Mouse (Mus musculus): ENCODE results near the gene Cpped1. TPM values are rescaled to one million over a fixed set of nuclear protein-coding genes. Genes with fewer than 3 reads are reported as not detected.

The Cpped1 gene
- total and polyA plus RNA-seq, 2 experiments from 2014 or later = 33.6 to 53.5 TPM

DNA sequence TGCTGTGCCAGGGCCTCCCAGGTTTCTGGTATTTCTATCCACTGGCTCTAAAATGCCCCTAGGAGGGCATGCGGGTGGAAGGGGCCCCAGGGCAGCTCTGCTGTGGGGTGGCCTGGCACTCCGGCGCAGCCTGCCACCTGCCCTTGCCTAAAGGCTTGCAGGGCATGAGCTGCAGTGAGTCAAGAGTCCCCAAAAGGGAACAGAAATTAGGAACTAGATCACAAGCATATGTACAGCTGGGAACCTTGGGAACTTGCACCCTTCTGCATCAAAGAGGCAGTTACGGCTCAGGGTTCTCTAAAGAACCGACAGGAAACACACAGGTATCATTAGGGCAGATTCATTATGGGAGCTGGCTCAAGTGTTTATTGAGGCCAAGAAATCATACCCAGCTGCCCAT, 34.0 kb downstream of the Cpped1 start:
- 89% methylated on average over 5 of the region's 5 CpGs for WGBS
- TF ChIP-seq CTCF (IDR thresholded peaks at IDR 0.05; ENCODE audit: low read depth) (no peak), EP300 (IDR thresholded peaks at IDR 0.05; ENCODE audit: low read depth) (no peak)
- no peak overlapping the region for H3K9ac ChIP-seq (replicated peaks; ENCODE audit: low read depth, low read length)

DNA sequence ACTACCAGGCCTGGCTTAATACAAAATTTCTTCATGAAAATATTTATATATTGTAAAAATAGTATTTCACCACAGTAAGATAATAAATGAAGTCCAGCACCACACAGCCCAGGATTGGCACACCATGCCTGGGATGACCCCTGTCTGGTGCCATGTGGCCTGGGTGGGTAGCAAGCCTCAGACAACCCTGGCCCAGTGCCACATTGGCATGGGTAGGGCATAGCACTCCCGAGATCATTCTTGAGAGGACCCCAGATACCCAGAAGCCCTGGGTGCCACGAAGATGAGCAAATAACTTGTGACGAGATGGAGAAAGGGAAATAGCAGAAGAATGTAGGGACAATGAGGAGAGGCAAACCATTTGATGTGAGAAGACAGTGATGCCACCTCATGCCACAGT, 36.0 kb downstream of the Cpped1 start:
- Histone ChIP-seq H3K4me3 (ENCODE audit: low read depth, low read length) (no peak overlapping the region), H3K27ac (ENCODE audit: low read depth) (no peak overlapping the region), H3K4me1 (ENCODE audit: control insufficient read depth, insufficient read depth) (no peaks in the 10 kb centered on the region), H3K27me3 (ENCODE audit: control insufficient read depth, insufficient read depth, low read length) (no peaks in the 10 kb centered on the region), H3K9me3 (replicated peaks; ENCODE audit: control insufficient read depth, low read length) (no peaks in the 10 kb centered on the region), H3K4me2 (ENCODE audit: low read depth, low read length) (no peak overlapping the region), H3K9ac (replicated peaks; ENCODE audit: low read depth, low read length) (no peak overlapping the region), H3K36me3 (replicated peaks; ENCODE audit: control insufficient read depth, insufficient read depth, low read length) (peaks cover 37% of the 10 kb centered on the region; the same call in 1 of the 2 replicates)
- ATAC-seq (ENCODE audit: insufficient read depth, low read depth) (no peak), DNase-seq (ENCODE audit: low spot score) (no peak)
- TF ChIP-seq CTCF (IDR thresholded peaks at IDR 0.05; ENCODE audit: low read depth) = no peak
- TF ChIP-seq EP300 (IDR thresholded peaks at IDR 0.05; ENCODE audit: low read depth) = no peak
- 82% methylated on average over 3 of the region's 3 CpGs for WGBS

More for the DNA sequence above, 34.0 kb downstream of the Cpped1 start:
- peaks cover 40% of the 10 kb centered on the region; the same call in 1 of the 2 replicates for H3K36me3 ChIP-seq (replicated peaks; ENCODE audit: control insufficient read depth, insufficient read depth, low read length)
- H3K9me3 ChIP-seq (replicated peaks; ENCODE audit: control insufficient read depth, low read length) = no peaks in the 10 kb centered on the region
- ATAC-seq (ENCODE audit: insufficient read depth, low read depth) = no peak
- no peak overlapping the region for H3K4me3 ChIP-seq (ENCODE audit: low read depth, low read length)
- H3K4me1 ChIP-seq (ENCODE audit: control insufficient read depth, insufficient read depth) = no peaks in the 10 kb centered on the region
- no peak overlapping the region for H3K27ac ChIP-seq (ENCODE audit: low read depth)
- DNase-seq (ENCODE audit: low spot score) = no peak
- no peak overlapping the region for H3K4me2 ChIP-seq (ENCODE audit: low read depth, low read length)
- no peaks in the 10 kb centered on the region for H3K27me3 ChIP-seq (ENCODE audit: control insufficient read depth, insufficient read depth, low read length)

DNA sequence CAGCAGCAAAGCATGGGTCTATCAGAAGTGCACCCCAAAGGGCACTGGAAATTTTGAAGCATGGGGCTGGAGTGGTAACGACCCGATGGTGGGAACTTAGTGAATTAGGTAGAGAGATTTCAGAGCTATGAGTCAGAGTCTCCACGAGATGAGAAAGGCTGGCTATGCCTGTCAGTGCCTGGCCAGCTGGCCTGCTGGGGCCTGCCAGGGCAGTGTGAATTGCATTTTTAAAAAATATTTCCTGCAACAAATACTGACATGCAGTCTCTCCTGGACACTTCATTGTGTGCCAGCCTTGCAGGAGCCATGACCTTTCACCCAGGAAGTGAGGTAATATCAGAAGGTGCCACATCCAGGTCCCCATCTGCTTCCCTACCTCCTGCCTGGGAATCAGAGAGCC, 40.8 kb downstream of the Cpped1 start:
- peaks cover 32% of the 10 kb centered on the region for H3K36me3 ChIP-seq (replicated peaks; ENCODE audit: control insufficient read depth, insufficient read depth, low read length)
- H3K9me3 ChIP-seq (replicated peaks; ENCODE audit: control insufficient read depth, low read length) = no peaks in the 10 kb centered on the region
- H3K4me1 ChIP-seq (ENCODE audit: control insufficient read depth, insufficient read depth) = no peaks in the 10 kb centered on the region
- H3K4me3 ChIP-seq (ENCODE audit: low read depth, low read length) = no peak overlapping the region
- WGBS = 43% methylated on average over 3 of the region's 3 CpGs
- H3K27ac ChIP-seq (ENCODE audit: low read depth) = no peak overlapping the region
- TF ChIP-seq EP300 (IDR thresholded peaks at IDR 0.05; ENCODE audit: low read depth) = no peak
- no peak for TF ChIP-seq CTCF (IDR thresholded peaks at IDR 0.05; ENCODE audit: low read depth)
- DNase-seq (ENCODE audit: low spot score) = no peak
- no peaks in the 10 kb centered on the region for H3K27me3 ChIP-seq (ENCODE audit: control insufficient read depth, insufficient read depth, low read length)
- no peak overlapping the region for H3K9ac ChIP-seq (replicated peaks; ENCODE audit: low read depth, low read length)
- ATAC-seq (ENCODE audit: insufficient read depth, low read depth) = no peak
- H3K4me2 ChIP-seq (ENCODE audit: low read depth, low read length) = no peak overlapping the region

DNA sequence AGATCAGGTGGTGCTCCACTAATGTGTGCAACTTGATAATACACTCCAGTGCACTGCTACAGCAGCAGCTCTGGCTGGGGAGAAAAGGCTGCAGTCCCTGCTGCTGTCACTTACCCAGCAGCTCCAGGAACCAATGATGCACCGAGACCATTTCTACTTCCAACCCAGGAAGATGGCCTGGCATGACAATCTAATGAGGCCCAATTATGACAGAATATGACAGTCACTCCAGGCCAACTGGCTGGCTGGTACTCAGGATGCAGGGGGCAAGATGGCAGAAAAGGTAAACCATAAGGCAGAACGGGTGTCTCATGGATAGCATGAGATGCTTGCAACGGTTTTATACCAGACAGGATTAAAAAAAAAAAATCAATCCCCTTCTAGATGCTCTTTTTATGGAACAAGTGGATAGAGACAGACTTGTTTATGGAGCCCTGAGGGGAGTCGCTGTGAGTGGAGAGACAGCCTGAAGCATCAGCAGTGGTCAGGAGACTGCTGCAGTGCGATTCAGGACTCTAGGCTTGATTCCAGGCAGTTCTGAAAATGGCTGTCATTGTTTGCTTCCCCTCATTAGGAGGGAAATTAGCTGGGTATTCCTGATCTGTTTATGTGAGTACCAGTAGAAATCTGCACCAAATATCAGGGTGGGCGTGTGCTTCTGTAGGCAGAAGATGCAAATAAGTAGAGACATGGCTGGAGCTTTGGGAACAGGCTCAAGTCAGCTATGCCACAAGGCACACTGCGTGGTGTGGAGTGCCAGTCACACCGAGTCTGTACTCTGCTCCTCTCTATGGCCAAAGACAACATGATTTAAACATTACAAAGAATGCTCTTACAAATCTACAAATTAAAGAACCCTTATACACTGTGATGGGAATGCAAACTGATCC, 56.3 kb downstream of the Cpped1 start:
- no peak for DNase-seq (ENCODE audit: low spot score)
- WGBS = 87% methylated on average over 8 of the region's 8 CpGs
- 0 out of 2 replicates have a peak, but pooled peaks cover 5% of the 10 kb centered on the region for H3K9me3 ChIP-seq (replicated peaks; ENCODE audit: control insufficient read depth, low read length)
- no peaks in the 10 kb centered on the region for H3K4me1 ChIP-seq (ENCODE audit: control insufficient read depth, insufficient read depth)
- no peak overlapping the region for H3K9ac ChIP-seq (replicated peaks; ENCODE audit: low read depth, low read length)
- ATAC-seq (ENCODE audit: insufficient read depth, low read depth) = no peak
- no peak overlapping the region for H3K4me2 ChIP-seq (ENCODE audit: low read depth, low read length)
- no peaks in the 10 kb centered on the region for H3K27me3 ChIP-seq (ENCODE audit: control insufficient read depth, insufficient read depth, low read length)
- no peak overlapping the region for H3K4me3 ChIP-seq (ENCODE audit: low read depth, low read length)
- no peak overlapping the region for H3K27ac ChIP-seq (ENCODE audit: low read depth)
- no peak for TF ChIP-seq CTCF (IDR thresholded peaks at IDR 0.05; ENCODE audit: low read depth)
- TF ChIP-seq EP300 (IDR thresholded peaks at IDR 0.05; ENCODE audit: low read depth) = no peak
- H3K36me3 ChIP-seq (replicated peaks; ENCODE audit: control insufficient read depth, insufficient read depth, low read length) = 0 out of 2 replicates have a peak, but pooled peaks cover 22% of the 10 kb centered on the region

DNA sequence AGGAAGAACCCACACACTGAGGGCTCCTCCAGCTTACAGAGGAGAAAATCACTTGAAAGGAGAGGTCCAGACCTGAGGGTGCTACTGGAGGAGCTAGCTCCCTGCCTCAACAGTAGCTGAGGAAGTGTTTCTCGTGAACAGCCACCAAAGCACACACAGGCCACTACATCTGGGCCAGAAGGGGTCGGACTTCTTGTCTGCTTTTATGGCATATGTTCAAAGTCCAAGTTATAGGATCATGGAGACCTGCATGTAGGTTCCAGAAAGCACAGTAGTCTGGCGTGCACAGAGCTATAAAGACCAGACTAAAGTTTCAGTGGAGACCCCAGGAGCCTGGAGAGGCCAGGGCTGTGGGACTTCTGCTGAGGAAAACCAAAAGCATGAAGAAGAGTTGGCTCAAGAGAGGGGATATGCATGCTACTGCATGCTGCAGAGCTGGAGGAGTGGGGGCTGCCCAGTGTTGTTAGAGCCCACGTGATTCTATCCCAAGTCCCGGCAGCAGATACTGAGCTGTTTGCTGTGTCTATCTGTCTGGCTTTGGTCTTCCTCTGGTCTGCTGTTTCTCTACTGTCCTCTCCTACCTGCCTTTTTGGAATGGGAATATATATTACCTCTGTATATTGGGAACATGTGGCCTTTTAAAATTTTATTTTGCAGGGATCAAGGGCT, 60.1 kb downstream of the Cpped1 start:
- Histone ChIP-seq H3K27ac (ENCODE audit: low read depth) (no peak overlapping the region), H3K4me3 (ENCODE audit: low read depth, low read length) (no peak overlapping the region), H3K9ac (replicated peaks; ENCODE audit: low read depth, low read length) (no peak overlapping the region), H3K4me1 (ENCODE audit: control insufficient read depth, insufficient read depth) (no peaks in the 10 kb centered on the region), H3K27me3 (ENCODE audit: control insufficient read depth, insufficient read depth, low read length) (no peaks in the 10 kb centered on the region), H3K9me3 (replicated peaks; ENCODE audit: control insufficient read depth, low read length) (0 out of 2 replicates have a peak, but pooled peaks cover 5% of the 10 kb centered on the region), H3K36me3 (replicated peaks; ENCODE audit: control insufficient read depth, insufficient read depth, low read length) (peaks cover 16% of the 10 kb centered on the region; the same call in 1 of the 2 replicates), H3K4me2 (ENCODE audit: low read depth, low read length) (no peak overlapping the region)
- DNase-seq (ENCODE audit: low spot score) (no peak), ATAC-seq (ENCODE audit: insufficient read depth, low read depth) (no peak)
- no peak for TF ChIP-seq EP300 (IDR thresholded peaks at IDR 0.05; ENCODE audit: low read depth)
- no peak for TF ChIP-seq CTCF (IDR thresholded peaks at IDR 0.05; ENCODE audit: low read depth)
- 78% methylated on average over 5 of the region's 5 CpGs for WGBS

Measured in heart, postnatal 0 days (tissue).